Mouse (Mus musculus) megakaryocyte, embryonic 14.5 days (primary cell): ENCODE data around the gene Tsc22d2. TPM values are rescaled to one million over a fixed set of nuclear protein-coding genes. Genes with fewer than 3 reads are reported as not detected.
A peak's percentile ranks its signal among the peaks of the same experiment; 100 is the strongest.

Experiments used
- H3K27me3 ChIP-seq: replicated peaks from 2 replicates; pipeline ENCODE3; 2012; ENCODE audit warnings: inconsistent platforms
- H3K36me3 ChIP-seq: replicated peaks from 2 replicates; pipeline ENCODE3; 2012; ENCODE audit warnings: low read length, inconsistent platforms, mixed read lengths
- H3K4me1 ChIP-seq: 2 replicates; pipeline ENCODE4 v1.6.1; 2012; ENCODE audit warnings: inconsistent platforms
- H3K4me3 ChIP-seq: replicated peaks from 2 replicates; pipeline ENCODE3; 2012; ENCODE audit warnings: moderate library complexity, mild to moderate bottlenecking, inconsistent platforms
- H3K9me3 ChIP-seq: 2 replicates; pipeline ENCODE4 v1.6.1; 2012; ENCODE audit warnings: inconsistent platforms
- FLI1 ChIP-seq: IDR thresholded peaks from 2 replicates; pipeline ENCODE4 v1.6.1; 2012; ENCODE audit warnings: low read length, inconsistent platforms, mixed read lengths
- GATA1 ChIP-seq: IDR thresholded peaks from 3 replicates; pipeline ENCODE4 v1.6.1; 2012; ENCODE audit warnings: mixed read lengths, low read length, inconsistent platforms, borderline replicate concordance
- polyA plus RNA-seq: library from polyadenylated mRNA; stranded (reverse); fragments of >175 nt; gene quantifications from 2 replicates; pipeline ENCODE4 v1.2.3, GENCODE M21; 2012; ENCODE audit warnings: low replicate concordance; ENCODE audit not compliant: insufficient read depth

Tsc22d2 gene
- polyA plus RNA-seq, 1 experiment = 8.0 TPM

DNA sequence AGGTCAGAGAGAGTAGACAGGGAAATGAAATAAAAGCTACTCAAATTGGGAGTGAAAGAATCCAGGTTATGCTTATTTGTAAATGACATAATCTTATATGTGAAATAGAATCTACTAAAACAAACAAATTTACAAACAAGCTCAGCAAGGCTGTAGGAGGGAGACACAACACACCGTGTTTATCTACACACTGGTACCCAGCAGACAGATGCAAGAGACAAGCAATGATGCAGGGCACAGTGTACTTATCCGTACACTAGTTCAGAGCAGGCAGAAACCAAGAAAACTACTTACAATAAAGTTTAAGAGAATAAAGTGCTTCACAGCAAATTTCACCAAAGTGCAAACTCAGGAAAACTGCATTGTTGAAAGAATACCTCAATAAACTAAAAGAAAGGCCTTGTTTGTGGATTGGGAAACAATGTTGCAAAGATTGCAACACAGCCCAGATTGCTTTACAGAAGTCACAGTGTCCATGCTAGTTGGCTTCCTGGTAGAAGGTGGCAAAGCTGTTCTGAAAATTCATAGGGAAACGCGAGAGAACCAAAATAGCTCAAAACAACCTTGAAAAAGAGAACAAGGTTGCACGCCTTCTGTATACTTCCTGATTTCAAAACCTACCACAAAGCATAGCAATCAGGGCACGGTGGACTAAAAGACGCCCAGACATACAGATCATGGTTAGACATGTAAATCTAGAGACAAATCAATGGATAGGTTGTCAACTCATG lies 93.7 kb downstream of the Tsc22d2 start:
- Histone ChIP-seq H3K4me3 (peak overlapping the region; percentile 70), H3K4me1 (peaks cover 24% of the 10 kb centered on the region), H3K9me3 (no peaks in the 10 kb centered on the region), H3K36me3 (no peaks in the 10 kb centered on the region), H3K27me3 (no peaks in the 10 kb centered on the region)
- TF ChIP-seq GATA1 (no peak), FLI1 (no peak)

DNA sequence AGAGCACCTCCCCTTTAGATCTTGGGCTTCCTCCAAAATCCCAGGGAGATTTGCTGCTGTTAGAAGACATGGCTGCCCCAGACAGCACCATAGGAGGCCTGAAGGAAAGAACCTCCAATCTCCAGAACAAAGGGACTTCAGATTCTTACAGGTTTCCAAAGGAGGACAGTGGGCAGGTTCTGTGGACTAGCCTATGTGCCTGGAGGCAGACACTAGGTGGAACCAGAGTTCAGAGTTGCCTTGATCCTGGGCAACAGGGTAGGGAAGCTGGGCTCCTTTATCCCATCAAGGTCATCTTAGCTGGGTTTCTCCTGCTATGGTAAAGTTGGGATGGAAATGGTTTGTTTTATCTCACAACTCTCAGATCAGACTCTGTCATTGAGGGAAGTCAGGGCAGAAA lies 97.1 kb downstream of the Tsc22d2 start:
- no peaks in the 10 kb centered on the region for H3K27me3 ChIP-seq
- no peaks in the 10 kb centered on the region for H3K9me3 ChIP-seq
- H3K4me1 ChIP-seq = peaks cover 26% of the 10 kb centered on the region
- H3K4me3 ChIP-seq = no peak overlapping the region
- no peak for TF ChIP-seq FLI1
- no peak for TF ChIP-seq GATA1
- H3K36me3 ChIP-seq = no peaks in the 10 kb centered on the region

DNA sequence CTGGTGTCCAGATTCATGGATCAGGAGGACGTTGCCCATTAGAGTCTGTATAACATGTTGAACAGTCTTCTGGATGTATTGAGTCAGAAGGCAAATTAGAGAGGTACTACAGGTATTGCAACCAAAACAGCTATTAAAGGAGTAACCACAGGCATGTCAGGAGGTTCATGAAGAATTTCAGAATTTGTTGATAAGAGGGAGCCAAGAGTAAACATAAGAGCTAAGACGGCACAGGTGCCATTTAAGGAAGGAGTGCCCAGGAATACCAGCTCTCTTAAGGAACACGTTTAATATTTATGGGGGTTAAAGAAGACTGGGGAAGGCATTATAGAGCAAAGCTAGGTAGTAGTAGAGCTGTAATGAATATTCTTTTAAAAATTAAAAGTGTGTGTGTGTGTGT lies 98.2 kb downstream of the Tsc22d2 start:
- Histone ChIP-seq H3K27me3 (no peaks in the 10 kb centered on the region), H3K4me3 (no peak overlapping the region), H3K4me1 (peaks cover 35% of the 10 kb centered on the region), H3K36me3 (no peaks in the 10 kb centered on the region), H3K9me3 (no peaks in the 10 kb centered on the region)
- TF ChIP-seq FLI1 = no peak
- TF ChIP-seq GATA1 = no peak

DNA sequence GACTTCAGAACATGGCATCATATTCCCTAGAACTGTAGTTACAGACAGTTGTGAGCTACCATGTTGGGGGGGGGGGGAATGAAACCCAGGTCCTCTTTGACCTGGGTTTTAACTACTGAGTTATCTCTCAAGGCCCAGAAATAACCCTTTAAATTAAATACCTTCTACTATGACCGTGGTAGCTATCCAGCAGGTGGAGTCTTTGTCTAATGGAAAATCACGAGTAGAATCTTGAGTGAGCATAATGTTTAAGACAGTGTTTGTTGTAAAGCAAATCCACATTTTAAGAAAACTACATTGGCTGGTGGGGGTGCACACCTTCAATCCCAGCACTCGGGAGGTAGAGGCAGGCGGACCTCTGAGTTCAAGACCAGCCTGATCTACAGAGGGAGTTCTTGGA lies 99.0 kb downstream of the Tsc22d2 start:
- no peak overlapping the region for H3K4me3 ChIP-seq

DNA sequence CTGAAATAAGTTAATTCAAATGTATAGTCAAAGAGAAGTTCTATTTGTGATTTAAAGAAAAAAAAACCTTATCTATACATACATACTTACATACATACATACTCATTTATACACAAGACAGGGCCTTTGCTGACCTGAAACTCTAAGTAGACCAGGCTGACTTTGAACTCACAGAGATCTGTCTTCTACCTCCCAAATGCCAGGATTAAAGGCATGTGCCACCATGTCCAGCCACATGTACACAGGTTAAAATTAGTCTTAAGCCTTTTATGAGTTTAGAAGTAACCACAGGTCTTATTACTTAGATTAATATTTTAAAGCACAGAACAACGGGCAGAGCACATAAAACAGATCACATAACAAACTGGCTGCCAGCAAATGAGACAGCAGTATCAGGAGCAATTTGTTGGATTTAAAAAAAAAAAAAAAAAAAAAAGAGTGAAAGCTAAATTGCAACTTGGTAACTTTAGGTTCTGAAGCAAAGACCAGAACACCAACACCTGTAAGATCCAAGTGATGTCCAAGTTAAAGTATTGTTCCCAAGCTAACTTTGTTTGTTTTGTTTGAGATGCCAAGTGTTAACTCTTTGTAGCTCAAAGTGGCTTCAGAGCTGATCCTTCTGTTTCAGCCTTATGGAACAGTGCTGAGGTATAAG lies 101.6 kb downstream of the Tsc22d2 start:
- H3K27me3 ChIP-seq = no peaks in the 10 kb centered on the region
- no peaks in the 10 kb centered on the region for H3K9me3 ChIP-seq
- TF ChIP-seq GATA1 (no peak), FLI1 (no peak)
- peaks cover 56% of the 10 kb centered on the region for H3K4me1 ChIP-seq
- H3K4me3 ChIP-seq = peak overlapping the region; percentile 79
- H3K36me3 ChIP-seq = peaks cover 10% of the 10 kb centered on the region

More for the DNA sequence above, 99.0 kb downstream of the Tsc22d2 start:
- TF ChIP-seq FLI1 = no peak
- TF ChIP-seq GATA1 = no peak
- Histone ChIP-seq H3K4me1 (peaks cover 35% of the 10 kb centered on the region), H3K36me3 (no peaks in the 10 kb centered on the region), H3K9me3 (no peaks in the 10 kb centered on the region), H3K27me3 (no peaks in the 10 kb centered on the region)

Other genes with a start within 250 kb of the Tsc22d2 start
- gene Eif2a, start 111.1 kb downstream of the Tsc22d2 start, polyA plus RNA-seq = 0.65 and 3.2 TPM in 2 replicates
- 47.6 and 71.3 TPM in 2 replicates for gene Serp1, start 111.2 kb downstream of the Tsc22d2 start, polyA plus RNA-seq
- gene Selenot, start 161.9 kb downstream of the Tsc22d2 start, polyA plus RNA-seq = 3.1 and 14.7 TPM in 2 replicates
- gene Erich6, start 222.5 kb downstream of the Tsc22d2 start, polyA plus RNA-seq = not detected in 2 replicates